Mouse (Mus musculus): Measurements from ENCODE around the gene Bend3.

- TF ChIP-seq CTCF (IDR thresholded peaks at IDR 0.05; ENCODE audit: low read depth) = no peak
- no peak for TF ChIP-seq EP300 (optimal IDR thresholded peaks at IDR 0.05)
Observed at GRCm38 (mm10) chr10:43518368-43518767, 39.7 kb downstream of the Bend3 start.

Measured in stomach, postnatal 0 days (tissue).